Mouse (Mus musculus): ENCODE data around the gene Hyls1. TPM values are rescaled to one million over a fixed set of nuclear protein-coding genes. Genes with fewer than 3 reads are reported as not detected.

Hyls1 gene
- total RNA-seq, 4 experiments from 2014 or later: 1.2 to 2.8 (median 2.0) TPM

Other genes with a start within 250 kb of the Hyls1 start
- gene Cdon, start 149.3 kb downstream of the Hyls1 start, total RNA-seq (2022): 10 to 100 TPM in 2 of 4 experiments, 1 to 10 TPM in 2; 8.3 to 11.3 (median 10.3) TPM
- gene Gm1113, start 52.1 kb downstream of the Hyls1 start, total RNA-seq (2022): not detected
- gene Ddx25, start 11.9 kb downstream of the Hyls1 start, total RNA-seq (2022): under 1 TPM in 1 of 4 experiments, not detected in 3; 0.03 TPM
- 1 to 10 TPM; 5.1 to 6.3 (median 5.7) TPM for gene Pus3, start 11.8 kb downstream of the Hyls1 start, total RNA-seq (2022)
- gene Pate2, start 114 bp downstream of the Hyls1 start, total RNA-seq (2022): not detected
- not detected for gene Pate4, start 41.5 kb upstream of the Hyls1 start, total RNA-seq (2022)
- not detected for gene Pate3, start 77.8 kb upstream of the Hyls1 start, total RNA-seq (2022)
- gene Pate1, start 117.0 kb upstream of the Hyls1 start, total RNA-seq (2022): not detected
- not detected for gene Gm17677, start 170.7 kb upstream of the Hyls1 start, total RNA-seq (2022)
- gene Gm17727, start 207.7 kb upstream of the Hyls1 start, total RNA-seq (2022): not detected
- gene Gm27235, start 219.7 kb upstream of the Hyls1 start, total RNA-seq (2022): not detected
- not detected for gene D730048I06Rik, start 219.7 kb upstream of the Hyls1 start, total RNA-seq (2022)